8 mouse cellular contexts compared by ENCODE assay signal in the genomic region with DNA sequence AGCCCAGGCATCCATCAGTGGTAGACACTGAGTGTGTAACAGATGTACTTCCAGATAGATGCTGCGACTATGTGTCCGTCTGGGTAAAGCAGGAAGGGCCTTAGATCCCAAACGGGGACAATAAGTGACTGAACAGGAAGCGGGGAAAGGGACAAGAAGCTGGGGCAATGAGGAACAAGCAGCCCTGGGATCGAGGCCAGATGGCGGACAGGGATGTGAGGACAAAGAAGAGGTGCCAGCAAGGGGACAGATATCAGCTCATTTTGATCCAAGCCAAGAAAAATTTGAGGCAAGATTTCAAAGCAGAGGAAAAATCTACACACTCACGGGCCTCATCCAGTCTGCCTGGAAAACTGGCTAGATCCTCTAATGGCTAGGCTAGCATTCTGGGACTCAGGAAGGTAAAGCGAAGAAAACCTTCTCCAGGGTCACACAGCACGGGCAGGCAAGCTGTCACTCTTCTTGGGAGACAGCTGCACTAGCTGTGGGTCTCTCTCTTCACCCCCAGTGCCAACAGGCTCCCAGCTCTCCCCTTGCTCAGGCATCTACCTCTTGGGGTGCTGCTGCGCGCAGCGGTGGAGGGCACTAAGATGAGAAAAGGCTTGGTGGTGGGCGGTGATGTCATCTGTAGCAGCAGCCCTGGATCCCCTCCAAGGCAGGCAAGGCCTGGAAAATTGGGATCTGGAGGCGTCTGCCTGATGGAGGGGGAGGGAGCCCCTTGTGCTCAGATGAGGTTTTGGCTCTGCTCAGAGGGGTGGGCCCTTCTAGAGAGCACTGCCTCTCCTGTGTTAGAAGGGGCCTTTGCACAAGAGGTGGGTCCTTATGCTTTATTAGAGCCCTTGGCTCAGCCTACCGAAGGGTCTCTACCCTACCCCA.
DNase-seq lines count a peak whose midpoint lies in the region; ATAC-seq lines count a peak whose summit lies in the region.

No protein-coding gene starts in this region.

- peak; percentile 26 for ATAC-seq in lung, embryonic 16.5 days (ENCODE audit: low read depth)
- no peak for ATAC-seq in forebrain, embryonic 11.5 days (replicated peaks; ENCODE audit: low FRiP score)
- peak; percentile 37; the same call in 1 of the 2 replicates for ATAC-seq in stomach, embryonic 16.5 days (ENCODE audit: insufficient read depth, low FRiP score)

- peak overlapping the region; percentile 60 for H3K9ac ChIP-seq in lung, embryonic 16.5 days (ENCODE audit: low read length)
- H3K9ac ChIP-seq in forebrain, embryonic 11.5 days (ENCODE audit: low read length): no peak overlapping the region
- peak overlapping the region; percentile 59 for H3K9ac ChIP-seq in stomach, embryonic 16.5 days (ENCODE audit: low read length)

- DNase-seq in lung, adult 18-20 months: no peak
- peak; percentile 50 for DNase-seq in forebrain, embryonic 11.5 days (ENCODE audit: low spot score)
- peak; percentile 75 to 78 for DNase-seq in heart, postnatal 10 days
- peak; percentile 78 to 91 for DNase-seq in left cerebral cortex, postnatal 14 days (ENCODE audit: low spot score in 2 of 2)
- DNase-seq in adrenal gland, adult 8-10 months: no peak
- DNase-seq in thymus, postnatal 36 days: no peak

- peak overlapping the region; percentile 88 for H3K27ac ChIP-seq in lung, embryonic 16.5 days (ENCODE audit: low read length)
- no peak overlapping the region for H3K27ac ChIP-seq in forebrain, embryonic 11.5 days (ENCODE audit: low read depth, low read length)
- H3K27ac ChIP-seq in stomach, embryonic 16.5 days (ENCODE audit: low read length): peak overlapping the region; percentile 99

- H3K4me1 ChIP-seq in lung, embryonic 16.5 days (replicated peaks; ENCODE audit: control insufficient read depth, insufficient read depth, low read length): peaks cover 83% of the 10 kb centered on the region
- peaks cover 23% of the 10 kb centered on the region for H3K4me1 ChIP-seq in forebrain, embryonic 11.5 days (replicated peaks; ENCODE audit: control insufficient read depth, insufficient read depth, low read length)
- peaks cover 82% of the 10 kb centered on the region for H3K4me1 ChIP-seq in stomach, embryonic 16.5 days (ENCODE audit: control insufficient read depth, insufficient read depth, low read length)

- peak overlapping the region; percentile 56 for H3K4me2 ChIP-seq in lung, embryonic 16.5 days (ENCODE audit: low read depth, low read length)
- no peak overlapping the region for H3K4me2 ChIP-seq in forebrain, embryonic 11.5 days (ENCODE audit: low read depth, low read length, severe bottlenecking)
- H3K4me2 ChIP-seq in stomach, embryonic 16.5 days (ENCODE audit: low read depth, low read length): no peak overlapping the region

- H3K36me3 ChIP-seq in lung, embryonic 16.5 days (ENCODE audit: control insufficient read depth, insufficient read depth, low read length): no peaks in the 10 kb centered on the region; the same call in 1 of the 2 replicates
- H3K36me3 ChIP-seq in forebrain, embryonic 11.5 days (ENCODE audit: control insufficient read depth, insufficient read depth, low read length): no peaks in the 10 kb centered on the region
- peaks cover 3% of the 10 kb centered on the region; the same call in 1 of the 2 replicates for H3K36me3 ChIP-seq in stomach, embryonic 16.5 days (ENCODE audit: control insufficient read depth, insufficient read depth, low read length)

- 48% methylated on average over 15 of the region's 15 CpGs for WGBS in lung, embryonic 16.5 days
- 66% methylated on average over 15 of the region's 15 CpGs for WGBS in forebrain, embryonic 11.5 days
- 56% methylated on average over 15 of the region's 15 CpGs for WGBS in stomach, embryonic 16.5 days

- H3K9me3 ChIP-seq in lung, embryonic 16.5 days (ENCODE audit: control insufficient read depth, low read length): no peaks in the 10 kb centered on the region
- no peaks in the 10 kb centered on the region for H3K9me3 ChIP-seq in forebrain, embryonic 11.5 days (ENCODE audit: control insufficient read depth, low read length)
- H3K9me3 ChIP-seq in stomach, embryonic 16.5 days (replicated peaks; ENCODE audit: control insufficient read depth, low read length): no peaks in the 10 kb centered on the region

- intact Hi-C loops in heart, postnatal 10 days (cut with DNase I): no loop called here
- intact Hi-C loops in left cerebral cortex, postnatal 14 days (cut with DNase I): no loop called here

- H3K4me3 ChIP-seq in lung, embryonic 16.5 days (ENCODE audit: low read length): peak overlapping the region; percentile 52
- no peak overlapping the region for H3K4me3 ChIP-seq in forebrain, embryonic 11.5 days (ENCODE audit: low read depth, low read length)
- no peak overlapping the region for H3K4me3 ChIP-seq in stomach, embryonic 16.5 days (replicated peaks; ENCODE audit: low read length)

- H3K27me3 ChIP-seq in lung, embryonic 16.5 days (ENCODE audit: control insufficient read depth, insufficient read depth, low read depth, low read length): no peaks in the 10 kb centered on the region
- no peaks in the 10 kb centered on the region for H3K27me3 ChIP-seq in forebrain, embryonic 11.5 days (ENCODE audit: control insufficient read depth, insufficient read depth, low read length)
- no peaks in the 10 kb centered on the region for H3K27me3 ChIP-seq in stomach, embryonic 16.5 days (ENCODE audit: control insufficient read depth, insufficient read depth, low read length)

Comparison
In these comparisons a context has a peak if more than half of its experiments do, and no peak if none do; other contexts are left out.
1. DNase-seq: peak in forebrain, embryonic 11.5 days (single experiment), heart, postnatal 10 days (2 of 2) and left cerebral cortex, postnatal 14 days (2 of 2); none in lung, adult 18-20 months (0 of 2), adrenal gland, adult 8-10 months (single experiment) and thymus, postnatal 36 days (0 of 2).